Mouse (Mus musculus): ENCODE data around the gene Olfr860. TPM values are rescaled to one million over a fixed set of nuclear protein-coding genes. Genes with fewer than 3 reads are reported as not detected.
"Not testable (repeated sequence)": the region's sequence is repeated elsewhere in the genome, so short reads cannot be mapped to it uniquely, and the experiment has no call there.

Gene Olfr860
- polyA plus RNA-seq (2016; fragmentation: Nextera tagmentation; extraction: Ambion mirVana): not detected in 2 replicates

- no peaks in the 10 kb centered on the region for H3K27me3 ChIP-seq
- H3K9me3 ChIP-seq: no peaks in the 10 kb centered on the region; the same call in 1 of the 2 replicates
- H3K4me1 ChIP-seq (replicated peaks): no peaks in the 10 kb centered on the region
- H3K27ac ChIP-seq: no peak within 1 kb of the TSS
- H3K9ac ChIP-seq (replicated peaks): no peak within 1 kb of the TSS
- no peak within 1 kb of the TSS for H3K4me2 ChIP-seq
- WGBS: 72% methylated on average over 1 of the region's 1 CpGs
- H3K4me3 ChIP-seq (replicated peaks): no peak within 1 kb of the TSS
- no peaks in the 10 kb centered on the region for H3K36me3 ChIP-seq
- no peak for ATAC-seq (ENCODE audit: insufficient number of reproducible peaks, insufficient read depth, low FRiP score, low TSS enrichment, low read depth)
These were observed at the start of gene Olfr860 for GRCm38 (mm10) chr9:19849647-19850046. Gene Olfr860, minus strand, starts transcription at chr9:19849747.

- no peaks in the 10 kb centered on the region for H3K27me3 ChIP-seq
- no peaks in the 10 kb centered on the region for H3K4me1 ChIP-seq (replicated peaks)
- H3K4me2 ChIP-seq: no peak within 1 kb of the TSS
- no peaks in the 10 kb centered on the region for H3K36me3 ChIP-seq
- H3K9ac ChIP-seq (replicated peaks): no peak within 1 kb of the TSS
- no peak within 1 kb of the TSS for H3K27ac ChIP-seq
- peaks cover 15% of the 10 kb centered on the region; the same call in 1 of the 2 replicates for H3K9me3 ChIP-seq
- no peak within 1 kb of the TSS for H3K4me3 ChIP-seq (replicated peaks)
- ATAC-seq (ENCODE audit: insufficient number of reproducible peaks, insufficient read depth, low FRiP score, low TSS enrichment, low read depth): no peak
These were observed 38.4 kb upstream of the Olfr860 start, which contains the start of gene Olfr862 for GRCm38 (mm10) chr9:19887904-19888303. Gene Olfr862, minus strand, starts transcription at chr9:19888004.

- H3K36me3 ChIP-seq; H3K27ac ChIP-seq; H3K9ac ChIP-seq (replicated peaks); ATAC-seq (ENCODE audit: insufficient number of reproducible peaks, insufficient read depth, low FRiP score, low TSS enrichment, low read depth); H3K4me3 ChIP-seq (replicated peaks); H3K4me2 ChIP-seq; H3K27me3 ChIP-seq; H3K4me1 ChIP-seq (replicated peaks): not testable (repeated sequence)
- peaks cover 16% of the 10 kb centered on the region; the same call in 1 of the 2 replicates for H3K9me3 ChIP-seq
- WGBS: 60% methylated on average over 1 of the region's 1 CpGs
These were observed 44.9 kb downstream of the Olfr860 start, which contains the start of gene Olfr859 for GRCm38 (mm10) chr9:19804606-19805005. Gene Olfr859, plus strand, starts transcription at chr9:19804906.

- Histone ChIP-seq H3K9ac (replicated peaks) (no peak overlapping the region), H3K27ac (no peak overlapping the region), H3K4me1 (replicated peaks) (no peaks in the 10 kb centered on the region), H3K27me3 (no peaks in the 10 kb centered on the region), H3K4me3 (replicated peaks) (no peak overlapping the region), H3K9me3 (peaks cover 13% of the 10 kb centered on the region; the same call in 1 of the 2 replicates), H3K36me3 (no peaks in the 10 kb centered on the region), H3K4me2 (no peak overlapping the region)
- ATAC-seq (ENCODE audit: insufficient number of reproducible peaks, insufficient read depth, low FRiP score, low TSS enrichment, low read depth): no peak
- WGBS: 82% methylated on average over 1 of the region's 1 CpGs
These were observed 46.5 kb downstream of the Olfr860 start for GRCm38 (mm10) chr9:19803000-19803399.

Other genes starting within 250 kb of the Olfr860 start
- gene Zfp317, start 227.6 kb downstream of the Olfr860 start, polyA plus RNA-seq (2016; fragmentation: Nextera tagmentation; extraction: Ambion mirVana): 37.2 and 37.5 TPM in 2 replicates
- gene Olfr857, start 140.3 kb downstream of the Olfr860 start, polyA plus RNA-seq (2016; fragmentation: Nextera tagmentation; extraction: Ambion mirVana): not detected in 2 replicates
- not detected in 2 replicates for gene Olfr58, start 69.5 kb downstream of the Olfr860 start, polyA plus RNA-seq (2016; fragmentation: Nextera tagmentation; extraction: Ambion mirVana)
- gene Olfr859, start 44.8 kb downstream of the Olfr860 start, polyA plus RNA-seq (2016; fragmentation: Nextera tagmentation; extraction: Ambion mirVana): not detected in 2 replicates
- gene Olfr862, start 38.3 kb upstream of the Olfr860 start, polyA plus RNA-seq (2016; fragmentation: Nextera tagmentation; extraction: Ambion mirVana): not detected in 2 replicates
- 0.20 and 0.27 TPM in 2 replicates for gene Olfr77, start 67.1 kb upstream of the Olfr860 start, polyA plus RNA-seq (2016; fragmentation: Nextera tagmentation; extraction: Ambion mirVana)
- not detected in 2 replicates for gene Olfr866, start 178.3 kb upstream of the Olfr860 start, polyA plus RNA-seq (2016; fragmentation: Nextera tagmentation; extraction: Ambion mirVana)
- gene Olfr867, start 207.8 kb upstream of the Olfr860 start, polyA plus RNA-seq (2016; fragmentation: Nextera tagmentation; extraction: Ambion mirVana): not detected in 2 replicates
- not detected in 2 replicates for gene Olfr868, start 248.9 kb upstream of the Olfr860 start, polyA plus RNA-seq (2016; fragmentation: Nextera tagmentation; extraction: Ambion mirVana)

All from limb, embryonic 12.5 days (tissue).